Mouse (Mus musculus): ENCODE measurements around the gene Omg. TPM values are rescaled to one million over a fixed set of nuclear protein-coding genes. Genes with fewer than 3 reads are reported as not detected.

Omg gene
- polyA plus RNA-seq, 1 experiment from 2014 or later = 0.46 TPM

GRCm38 (mm10) chr11:79529736-79530135 is 25.9 kb upstream of the Omg start:
- no peak overlapping the region for H3K27ac ChIP-seq (ENCODE audit: low read depth, low read length)
- peaks cover 3% of the 10 kb centered on the region; the same call in 1 of the 2 replicates for H3K36me3 ChIP-seq (ENCODE audit: control insufficient read depth, insufficient read depth, low read length)
- WGBS = 91% methylated on average over 2 of the region's 2 CpGs

GRCm38 (mm10) chr11:79529226-79529625 is 25.3 kb upstream of the Omg start:
- H3K36me3 ChIP-seq (ENCODE audit: control insufficient read depth, insufficient read depth, low read length) = peaks cover 3% of the 10 kb centered on the region; the same call in 1 of the 2 replicates
- H3K4me1 ChIP-seq (ENCODE audit: control insufficient read depth, insufficient read depth, low read length) = no peaks in the 10 kb centered on the region
- WGBS = 93% methylated on average over 6 of the region's 6 CpGs
- no peak overlapping the region for H3K9ac ChIP-seq (ENCODE audit: low read depth, low read length)
- no peak overlapping the region for H3K4me3 ChIP-seq (ENCODE audit: low read length)
- H3K9me3 ChIP-seq (ENCODE audit: control insufficient read depth, low read length) = no peaks in the 10 kb centered on the region
- H3K27me3 ChIP-seq (ENCODE audit: control insufficient read depth, insufficient read depth, low read length) = no peaks in the 10 kb centered on the region
- no peak for ATAC-seq (ENCODE audit: low FRiP score, low TSS enrichment)
- no peak overlapping the region for H3K4me2 ChIP-seq (replicated peaks; ENCODE audit: low read depth, low read length)
- H3K27ac ChIP-seq (ENCODE audit: low read depth, low read length) = no peak overlapping the region

More at GRCm38 (mm10) chr11:79529736-79530135, 25.9 kb upstream of the Omg start:
- Histone ChIP-seq H3K9ac (ENCODE audit: low read depth, low read length) (no peak overlapping the region), H3K4me3 (ENCODE audit: low read length) (no peak overlapping the region), H3K4me1 (ENCODE audit: control insufficient read depth, insufficient read depth, low read length) (no peaks in the 10 kb centered on the region), H3K9me3 (ENCODE audit: control insufficient read depth, low read length) (no peaks in the 10 kb centered on the region), H3K27me3 (ENCODE audit: control insufficient read depth, insufficient read depth, low read length) (no peaks in the 10 kb centered on the region), H3K4me2 (replicated peaks; ENCODE audit: low read depth, low read length) (no peak overlapping the region)
- no peak for ATAC-seq (ENCODE audit: low FRiP score, low TSS enrichment)

GRCm38 (mm10) chr11:79528601-79529000 is 24.7 kb upstream of the Omg start:
- Histone ChIP-seq H3K9me3 (ENCODE audit: control insufficient read depth, low read length) (no peaks in the 10 kb centered on the region), H3K9ac (ENCODE audit: low read depth, low read length) (no peak overlapping the region), H3K4me2 (replicated peaks; ENCODE audit: low read depth, low read length) (no peak overlapping the region), H3K4me3 (ENCODE audit: low read length) (no peak overlapping the region), H3K36me3 (ENCODE audit: control insufficient read depth, insufficient read depth, low read length) (peaks cover 3% of the 10 kb centered on the region; the same call in 1 of the 2 replicates), H3K27me3 (ENCODE audit: control insufficient read depth, insufficient read depth, low read length) (no peaks in the 10 kb centered on the region), H3K27ac (ENCODE audit: low read depth, low read length) (no peak overlapping the region), H3K4me1 (ENCODE audit: control insufficient read depth, insufficient read depth, low read length) (peaks cover 5% of the 10 kb centered on the region)
- no peak for ATAC-seq (ENCODE audit: low FRiP score, low TSS enrichment)
- WGBS = 91% methylated on average over 3 of the region's 3 CpGs

GRCm38 (mm10) chr11:79527739-79528384 is 24.0 kb upstream of the Omg start:
- WGBS = 88% methylated on average over 5 of the region's 5 CpGs
- Histone ChIP-seq H3K4me3 (ENCODE audit: low read length) (no peak overlapping the region), H3K4me2 (replicated peaks; ENCODE audit: low read depth, low read length) (no peak overlapping the region), H3K27me3 (ENCODE audit: control insufficient read depth, insufficient read depth, low read length) (no peaks in the 10 kb centered on the region), H3K9me3 (ENCODE audit: control insufficient read depth, low read length) (no peaks in the 10 kb centered on the region), H3K27ac (ENCODE audit: low read depth, low read length) (no peak overlapping the region), H3K36me3 (ENCODE audit: control insufficient read depth, insufficient read depth, low read length) (peaks cover 3% of the 10 kb centered on the region; the same call in 1 of the 2 replicates), H3K9ac (ENCODE audit: low read depth, low read length) (no peak overlapping the region), H3K4me1 (ENCODE audit: control insufficient read depth, insufficient read depth, low read length) (peaks cover 7% of the 10 kb centered on the region)
- no peak for ATAC-seq (ENCODE audit: low FRiP score, low TSS enrichment)

- Histone ChIP-seq H3K4me3 (ENCODE audit: low read length) (no peak overlapping the region), H3K36me3 (ENCODE audit: control insufficient read depth, insufficient read depth, low read length) (peaks cover 3% of the 10 kb centered on the region; the same call in 1 of the 2 replicates), H3K4me1 (ENCODE audit: control insufficient read depth, insufficient read depth, low read length) (peaks cover 7% of the 10 kb centered on the region), H3K4me2 (replicated peaks; ENCODE audit: low read depth, low read length) (no peak overlapping the region), H3K9ac (ENCODE audit: low read depth, low read length) (no peak overlapping the region), H3K27ac (ENCODE audit: low read depth, low read length) (no peak overlapping the region), H3K9me3 (ENCODE audit: control insufficient read depth, low read length) (no peaks in the 10 kb centered on the region), H3K27me3 (ENCODE audit: control insufficient read depth, insufficient read depth, low read length) (no peaks in the 10 kb centered on the region)
- no peak for ATAC-seq (ENCODE audit: low FRiP score, low TSS enrichment)
- WGBS = 80% methylated on average over 15 of the region's 15 CpGs
These were observed 23.3 kb upstream of the Omg start for GRCm38 (mm10) chr11:79527015-79527738.

GRCm38 (mm10) chr11:79526549-79526948 is 22.7 kb upstream of the Omg start:
- H3K27ac ChIP-seq (ENCODE audit: low read depth, low read length) = no peak overlapping the region
- H3K36me3 ChIP-seq (ENCODE audit: control insufficient read depth, insufficient read depth, low read length) = peaks cover 3% of the 10 kb centered on the region; the same call in 1 of the 2 replicates
- 91% methylated on average over 3 of the region's 3 CpGs for WGBS
- H3K4me2 ChIP-seq (replicated peaks; ENCODE audit: low read depth, low read length) = no peak overlapping the region
- no peak for ATAC-seq (ENCODE audit: low FRiP score, low TSS enrichment)
- H3K27me3 ChIP-seq (ENCODE audit: control insufficient read depth, insufficient read depth, low read length) = no peaks in the 10 kb centered on the region
- H3K4me1 ChIP-seq (ENCODE audit: control insufficient read depth, insufficient read depth, low read length) = peaks cover 7% of the 10 kb centered on the region
- no peak overlapping the region for H3K9ac ChIP-seq (ENCODE audit: low read depth, low read length)
- no peak overlapping the region for H3K4me3 ChIP-seq (ENCODE audit: low read length)
- no peaks in the 10 kb centered on the region for H3K9me3 ChIP-seq (ENCODE audit: control insufficient read depth, low read length)

- H3K4me3 ChIP-seq (ENCODE audit: low read length) = no peak overlapping the region
- H3K36me3 ChIP-seq (ENCODE audit: control insufficient read depth, insufficient read depth, low read length) = no peaks in the 10 kb centered on the region
- H3K27ac ChIP-seq (ENCODE audit: low read depth, low read length) = no peak overlapping the region; the same call in 1 of the 2 replicates
- H3K9me3 ChIP-seq (ENCODE audit: control insufficient read depth, low read length) = no peaks in the 10 kb centered on the region
- no peak overlapping the region for H3K9ac ChIP-seq (ENCODE audit: low read depth, low read length)
- H3K27me3 ChIP-seq (ENCODE audit: control insufficient read depth, insufficient read depth, low read length) = no peaks in the 10 kb centered on the region
- no peak overlapping the region for H3K4me2 ChIP-seq (replicated peaks; ENCODE audit: low read depth, low read length)
- peak; percentile 69; the same call in 1 of the 2 replicates for ATAC-seq (ENCODE audit: low FRiP score, low TSS enrichment)
- 24% methylated on average over 1 of the region's 1 CpGs for WGBS
- peaks cover 7% of the 10 kb centered on the region for H3K4me1 ChIP-seq (ENCODE audit: control insufficient read depth, insufficient read depth, low read length)
These were observed 20.4 kb upstream of the Omg start for GRCm38 (mm10) chr11:79524310-79524575.

GRCm38 (mm10) chr11:79523560-79524309 is 19.9 kb upstream of the Omg start, which contains the start of gene Evi2b:
Gene Evi2b, minus strand, starts transcription at chr11:79523762.
- Histone ChIP-seq H3K4me2 (replicated peaks; ENCODE audit: low read depth, low read length) (no peak within 1 kb of the TSS), H3K9ac (ENCODE audit: low read depth, low read length) (no peak within 1 kb of the TSS)

More at GRCm38 (mm10) chr11:79523560-79524309, 19.9 kb upstream of the Omg start, which contains the start of gene Evi2b:
- Histone ChIP-seq H3K36me3 (ENCODE audit: control insufficient read depth, insufficient read depth, low read length) (no peaks in the 10 kb centered on the region), H3K4me3 (ENCODE audit: low read length) (no peak within 1 kb of the TSS), H3K4me1 (ENCODE audit: control insufficient read depth, insufficient read depth, low read length) (peaks cover 7% of the 10 kb centered on the region), H3K27ac (ENCODE audit: low read depth, low read length) (peak within 1 kb of the TSS; percentile 33; the same call in 1 of the 2 replicates), H3K9me3 (ENCODE audit: control insufficient read depth, low read length) (no peaks in the 10 kb centered on the region), H3K27me3 (ENCODE audit: control insufficient read depth, insufficient read depth, low read length) (no peaks in the 10 kb centered on the region)
- no peak for ATAC-seq (ENCODE audit: low FRiP score, low TSS enrichment)
- WGBS = 44% methylated on average over 10 of the region's 10 CpGs
